Mouse (Mus musculus) cortical plate, adult 2 months (tissue): ENCODE results near the gene Cacna1s. TPM values are rescaled to one million over a fixed set of nuclear protein-coding genes. Genes with fewer than 3 reads are reported as not detected.

ENCODE experiments used
- H3K27ac ChIP-seq: fragments of 200-500 bp; 2 replicates; pipeline ENCODE4 v1.5.1; 2012; ENCODE audit warnings: low read length, control low read depth, inconsistent platforms; ENCODE audit not compliant: insufficient read depth
- H3K4me1 ChIP-seq: fragments of 200-500 bp; 2 replicates; pipeline ENCODE4 v1.6.1; 2011; ENCODE audit warnings: low read length; ENCODE audit not compliant: control insufficient read depth, insufficient read depth
- H3K4me3 ChIP-seq: fragments of 200-500 bp; 2 replicates; pipeline ENCODE4 v1.5.1; 2011; ENCODE audit warnings: mild to moderate bottlenecking, low read length, control low read depth; ENCODE audit not compliant: insufficient read depth
- CTCF ChIP-seq: fragments of 200-500 bp; IDR thresholded peaks from 2 replicates; pipeline ENCODE4 v1.5.1; 2011; ENCODE audit warnings: mild to moderate bottlenecking, control low read depth, low read length; ENCODE audit not compliant: insufficient read depth; ENCODE audit errors: extremely low read depth
- POLR2A ChIP-seq: fragments of 200-500 bp; IDR thresholded peaks from 2 replicates; pipeline ENCODE4 v1.6.1; 2011; ENCODE audit warnings: mild to moderate bottlenecking, low read length, control low read depth; ENCODE audit not compliant: insufficient read depth; ENCODE audit errors: extremely low read depth
- polyA plus RNA-seq: library from polyadenylated mRNA; depleted of rRNA; stranded (reverse); fragments of >200 nt; gene quantifications from 2 replicates; pipeline ENCODE4 v1.2.3, GENCODE M21; 2012

The Cacna1s gene
- polyA plus RNA-seq, 1 experiment, result 0.98 TPM

- peak overlapping the region; percentile 45 for H3K4me3 ChIP-seq
- peak overlapping the region; percentile 98 for H3K27ac ChIP-seq
- TF ChIP-seq CTCF (no peak), POLR2A (peak; percentile 58; the same call in 1 of the 2 replicates)
- H3K4me1 ChIP-seq, result peaks cover 37% of the 10 kb centered on the region
Observed at GRCm38 (mm10) chr1:136139990-136140640, 87.6 kb downstream of the Cacna1s start.

GRCm38 (mm10) chr1:136141176-136141950 lies 88.8 kb downstream of the Cacna1s start:
- peaks cover 32% of the 10 kb centered on the region for H3K4me1 ChIP-seq

GRCm38 (mm10) chr1:136142336-136142735 lies 89.8 kb downstream of the Cacna1s start:
- H3K4me1 ChIP-seq, result peaks cover 29% of the 10 kb centered on the region
- no peak overlapping the region for H3K4me3 ChIP-seq
- TF ChIP-seq CTCF (no peak), POLR2A (no peak)
- H3K27ac ChIP-seq, result peak overlapping the region; percentile 85

More at GRCm38 (mm10) chr1:136141176-136141950, 88.8 kb downstream of the Cacna1s start:
- peak overlapping the region; percentile 85 for H3K27ac ChIP-seq
- no peak overlapping the region for H3K4me3 ChIP-seq
- TF ChIP-seq CTCF, result no peak
- 0 out of 2 replicates have a peak, but pooled peaks have one; percentile 10 for TF ChIP-seq POLR2A

- H3K27ac ChIP-seq, result peak overlapping the region; percentile 85
- peaks cover 23% of the 10 kb centered on the region for H3K4me1 ChIP-seq
- no peak; the same call in 1 of the 2 replicates for TF ChIP-seq POLR2A
- no peak overlapping the region for H3K4me3 ChIP-seq
Observed at GRCm38 (mm10) chr1:136143514-136143913, 91.0 kb downstream of the Cacna1s start.

- Histone ChIP-seq H3K4me1 (peaks cover 11% of the 10 kb centered on the region), H3K4me3 (no peak overlapping the region), H3K27ac (no peak overlapping the region)
- TF ChIP-seq CTCF, result no peak
Observed at GRCm38 (mm10) chr1:136149702-136150101, 97.2 kb downstream of the Cacna1s start.

- H3K4me1 ChIP-seq, result peaks cover 11% of the 10 kb centered on the region
- H3K27ac ChIP-seq, result no peak overlapping the region
- no peak overlapping the region for H3K4me3 ChIP-seq
- TF ChIP-seq POLR2A, result no peak
- no peak for TF ChIP-seq CTCF
Observed at GRCm38 (mm10) chr1:136151371-136151770, 98.8 kb downstream of the Cacna1s start.

GRCm38 (mm10) chr1:136156304-136156703 lies 103.8 kb downstream of the Cacna1s start:
- H3K27ac ChIP-seq, result no peak overlapping the region
- peaks cover 9% of the 10 kb centered on the region for H3K4me1 ChIP-seq
- TF ChIP-seq CTCF (no peak), POLR2A (no peak)
- H3K4me3 ChIP-seq, result no peak overlapping the region

- Histone ChIP-seq H3K4me1 (peaks cover 6% of the 10 kb centered on the region), H3K4me3 (no peak overlapping the region), H3K27ac (no peak overlapping the region)
- TF ChIP-seq POLR2A, result no peak
- no peak for TF ChIP-seq CTCF
Observed at GRCm38 (mm10) chr1:136156951-136157350, 104.4 kb downstream of the Cacna1s start.

- no peak overlapping the region for H3K27ac ChIP-seq
- H3K4me1 ChIP-seq, result peaks cover 2% of the 10 kb centered on the region; the same call in 1 of the 2 replicates
- H3K4me3 ChIP-seq, result no peak overlapping the region
- no peak for TF ChIP-seq CTCF
- no peak for TF ChIP-seq POLR2A
Observed at GRCm38 (mm10) chr1:136159830-136160229, 107.3 kb downstream of the Cacna1s start.

- no peak overlapping the region for H3K4me3 ChIP-seq
- H3K4me1 ChIP-seq, result peaks cover 2% of the 10 kb centered on the region; the same call in 1 of the 2 replicates
- H3K27ac ChIP-seq, result no peak overlapping the region
- no peak for TF ChIP-seq POLR2A
- no peak for TF ChIP-seq CTCF
Observed at GRCm38 (mm10) chr1:136160297-136160696, 107.7 kb downstream of the Cacna1s start.
